Mouse (Mus musculus) erythroid progenitor cell, adult 5-6 weeks (primary cell): Measurements from ENCODE around the gene Piezo1. TPM values are rescaled to one million over a fixed set of nuclear protein-coding genes. Genes with fewer than 3 reads are reported as not detected.
A peak's percentile ranks its signal among the peaks of the same experiment; 100 is the strongest.
"Not testable (repeated sequence)": the region's sequence is repeated elsewhere in the genome, so short reads cannot be mapped to it uniquely, and the experiment has no call there.

ENCODE experiments used
- ATAC-seq: replicated peaks from 2 replicates; pipeline ENCODE4 v1.8.0; 2016; ENCODE audit warnings: moderate number of reproducible peaks, mild to moderate bottlenecking, moderate TSS enrichment, inconsistent platforms; ENCODE audit not compliant: poor library complexity, low FRiP score, severe bottlenecking
- total RNA-seq, 2 experiments: library from RNA; stranded (forward) in 1 of 2; stranded (reverse) in 1 of 2; fragments of 150-400 nt in 1 of 2; fragments of 186-747, 209-891 nt in 1 of 2; gene quantifications; 2 replicates each; pipeline versions ENCODE4 v1.2.3 to v1.2.4; 2015 to 2017; ENCODE audit warnings: low replicate concordance in 2 of 2

Piezo1 gene
- total RNA-seq (2015; ENCODE audit: low replicate concordance) (32.1 and 43.2 TPM in 2 replicates), total RNA-seq (2017; ENCODE audit: low replicate concordance) (31.8 and 52.9 TPM in 2 replicates)

DNA sequence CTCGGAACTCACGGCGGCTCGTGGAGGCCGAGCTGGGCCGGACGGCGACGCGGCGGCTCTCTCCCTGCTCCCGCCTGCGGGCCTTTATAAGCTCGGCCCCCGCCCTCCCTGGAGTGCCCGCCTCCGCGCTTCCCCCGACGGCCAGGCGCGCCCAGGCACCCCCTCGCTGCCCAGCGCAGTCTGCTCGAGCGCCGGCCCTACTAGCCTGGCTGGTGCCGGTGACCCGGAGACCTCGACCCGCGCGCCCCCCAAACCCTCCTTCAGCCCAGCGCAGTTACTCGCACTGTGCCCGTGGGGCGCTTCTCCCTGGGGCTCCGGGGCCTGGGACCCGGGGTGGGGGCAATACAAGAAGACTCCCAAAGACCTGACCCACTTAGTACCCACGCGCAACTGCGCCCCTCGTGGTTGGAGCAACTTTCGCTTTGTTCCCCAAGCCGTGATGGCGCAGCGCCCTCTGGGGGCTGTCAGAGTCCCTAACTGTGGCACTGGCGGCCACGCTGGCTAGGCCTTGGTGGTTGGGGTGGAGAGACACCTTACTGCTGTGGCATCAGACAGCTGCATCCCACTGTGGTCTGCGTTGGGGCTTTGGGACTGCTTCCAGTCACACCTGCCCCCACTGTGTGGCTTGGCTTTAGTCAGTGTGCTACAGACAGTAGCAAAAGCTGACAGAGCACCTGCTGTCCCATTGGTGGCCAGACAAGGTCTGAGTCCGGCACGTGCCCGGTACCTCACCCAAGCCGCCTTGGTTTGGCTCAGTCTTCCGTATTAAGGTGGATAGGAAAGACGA lies at the start of gene Piezo1:
Gene Piezo1 (minus strand): TSS at position 65 of the 787 bp plus-strand sequence.
- ATAC-seq: peak; percentile 67

DNA sequence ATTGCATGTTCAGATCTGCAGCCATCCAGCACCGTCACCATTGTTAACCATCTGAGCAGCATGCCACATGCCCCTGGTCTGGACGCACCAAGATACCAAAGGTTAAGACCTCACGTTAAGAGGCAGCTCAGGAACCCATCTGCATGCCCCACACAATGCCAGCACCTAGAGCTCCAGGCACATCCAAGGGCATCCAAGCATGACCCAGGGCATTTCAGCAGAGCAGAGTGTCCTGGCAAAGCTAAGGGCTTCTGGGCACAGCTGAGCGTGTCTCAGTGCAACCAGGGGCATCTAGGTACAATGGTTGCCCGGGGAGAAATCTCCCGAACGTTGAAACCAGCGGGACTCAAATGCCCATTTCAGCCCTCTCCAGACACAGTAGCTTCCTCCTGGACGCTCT lies 49.5 kb upstream of the Piezo1 start:
- ATAC-seq: no peak

DNA sequence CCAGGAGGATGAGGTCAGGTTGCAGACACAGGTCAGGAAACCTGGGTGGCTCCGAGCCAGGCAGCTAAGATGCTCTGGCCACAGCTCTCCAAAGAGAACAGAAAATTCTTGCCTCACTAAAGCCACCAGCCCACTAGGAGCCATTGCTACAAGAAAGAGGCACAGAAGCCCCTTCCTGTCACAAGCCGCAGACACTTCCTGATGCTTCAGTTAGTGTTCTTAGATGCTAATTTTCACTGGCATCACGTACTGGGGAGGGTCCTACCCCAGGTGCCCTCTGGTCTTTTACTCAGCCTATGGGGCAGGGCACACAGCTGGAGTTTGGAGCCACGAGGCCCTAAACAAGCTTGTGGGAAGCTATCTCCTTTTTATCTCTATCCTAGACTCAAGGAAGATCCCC lies 44.9 kb upstream of the Piezo1 start:
- no peak for ATAC-seq

DNA sequence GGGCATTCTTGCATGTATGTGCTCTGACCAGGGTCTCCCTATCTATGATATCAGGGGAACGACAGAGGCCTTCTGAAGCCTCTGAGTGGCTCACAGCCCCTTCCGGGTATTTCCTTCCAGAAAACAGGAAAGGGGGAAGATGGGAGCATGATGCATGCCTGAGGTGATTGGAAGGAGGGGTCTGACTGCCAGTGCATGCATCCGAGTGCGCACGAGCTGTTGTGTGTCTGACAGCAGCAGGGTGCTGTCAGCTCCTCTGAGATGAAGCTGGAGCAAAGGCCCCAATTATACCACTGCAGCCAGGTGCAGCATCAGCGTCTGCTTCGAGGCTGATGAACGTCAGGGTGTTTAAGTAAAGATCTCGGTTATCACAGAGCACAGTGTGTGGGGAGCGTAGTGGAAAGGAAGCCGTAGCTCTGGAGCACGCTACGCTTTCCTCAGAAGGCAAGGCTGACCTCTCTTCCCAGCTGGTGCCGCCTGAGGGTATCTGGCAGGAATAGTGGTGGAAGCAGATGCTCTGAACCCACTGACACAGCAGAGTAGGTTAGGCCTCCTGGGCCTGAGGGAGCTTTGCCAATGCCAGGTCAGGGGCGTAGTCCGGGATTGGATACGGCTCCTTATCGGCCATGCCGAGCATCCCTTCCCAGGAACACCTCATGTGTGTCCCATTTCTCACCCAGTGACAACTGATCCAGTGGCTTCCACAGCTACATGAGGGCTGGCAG lies 42.8 kb upstream of the Piezo1 start:
- no peak for ATAC-seq

DNA sequence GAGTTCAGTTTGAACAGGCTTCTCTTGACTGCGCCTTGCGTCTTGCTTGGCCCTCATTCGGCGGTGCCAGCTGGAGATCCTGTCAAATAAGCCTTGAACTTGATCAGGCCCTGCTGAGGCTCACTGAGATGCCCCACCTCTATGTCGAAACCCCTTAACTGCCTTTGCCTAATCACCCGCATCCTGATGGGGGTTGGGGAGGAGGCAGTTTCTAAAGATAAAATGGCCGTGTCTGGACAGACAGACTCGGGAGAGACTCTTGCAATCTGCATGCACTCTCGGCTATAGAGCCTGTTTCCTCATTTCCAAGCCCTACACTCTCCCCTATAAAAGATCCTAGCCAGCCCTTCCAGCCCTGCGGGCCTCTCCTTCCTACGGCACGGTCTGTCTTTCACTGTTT lies 42.1 kb upstream of the Piezo1 start:
- ATAC-seq: no peak

DNA sequence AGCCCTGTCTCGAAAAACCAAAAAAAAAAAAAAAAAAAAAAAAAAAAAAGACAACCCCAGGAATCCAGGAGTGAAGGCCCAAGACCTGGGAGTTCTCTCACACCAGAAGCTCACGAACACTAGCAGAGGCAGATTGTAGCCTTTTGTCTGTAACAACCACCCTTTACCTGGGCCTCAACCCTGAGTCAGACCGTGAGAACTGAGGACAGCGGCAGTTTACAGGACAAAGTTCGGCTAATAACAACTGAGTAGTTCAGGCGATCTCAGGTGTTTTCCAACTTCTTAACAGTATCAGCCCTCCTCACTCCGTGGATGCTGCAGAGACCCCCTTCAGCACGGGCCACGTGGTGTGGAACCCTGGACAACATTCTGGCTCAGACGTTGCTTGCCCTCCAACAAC lies 35.6 kb upstream of the Piezo1 start:
- no peak for ATAC-seq

DNA sequence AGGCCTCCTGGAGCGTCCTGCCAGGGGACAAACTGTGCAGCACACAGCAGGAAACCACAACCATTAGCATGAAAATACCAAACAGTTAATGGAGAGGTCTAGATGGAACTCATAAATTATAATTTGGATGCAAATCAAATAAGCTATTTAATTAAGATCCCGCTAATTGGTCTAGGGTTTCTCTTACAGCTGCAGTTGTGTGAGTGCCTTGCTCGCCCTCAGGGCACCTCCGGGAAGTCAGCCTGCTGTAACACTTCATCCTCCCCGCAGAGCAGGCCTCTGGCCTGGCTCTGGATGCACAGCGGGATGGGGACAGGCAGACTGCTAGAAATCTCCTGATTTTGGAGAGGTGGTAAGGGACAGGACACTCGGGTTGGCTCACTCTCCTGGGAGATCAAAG lies 35.0 kb upstream of the Piezo1 start:
- ATAC-seq: no peak

DNA sequence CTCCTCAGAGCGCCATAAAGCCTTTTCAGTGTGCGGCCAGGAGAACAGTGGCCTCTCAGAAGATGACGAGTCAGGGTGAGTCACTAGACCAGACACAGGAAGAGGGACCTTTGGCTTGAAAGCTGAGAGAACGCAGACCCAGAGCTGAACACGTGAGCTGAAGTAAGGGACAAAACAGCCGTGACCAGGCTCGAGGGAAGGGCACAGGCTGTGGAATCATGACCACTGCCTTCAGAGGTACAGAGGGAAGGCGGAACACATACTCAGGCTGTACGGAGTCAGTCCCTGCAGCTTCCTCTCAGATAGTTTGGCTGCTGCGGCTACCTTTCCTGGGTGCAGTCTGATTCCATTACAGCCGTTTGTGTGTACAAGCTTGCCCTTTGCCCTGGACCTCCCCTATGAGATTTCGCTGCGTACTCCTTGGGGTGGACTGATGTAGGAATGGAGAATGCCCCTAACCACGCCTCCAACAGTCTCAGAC lies 34.3 kb upstream of the Piezo1 start:
- no peak for ATAC-seq

DNA sequence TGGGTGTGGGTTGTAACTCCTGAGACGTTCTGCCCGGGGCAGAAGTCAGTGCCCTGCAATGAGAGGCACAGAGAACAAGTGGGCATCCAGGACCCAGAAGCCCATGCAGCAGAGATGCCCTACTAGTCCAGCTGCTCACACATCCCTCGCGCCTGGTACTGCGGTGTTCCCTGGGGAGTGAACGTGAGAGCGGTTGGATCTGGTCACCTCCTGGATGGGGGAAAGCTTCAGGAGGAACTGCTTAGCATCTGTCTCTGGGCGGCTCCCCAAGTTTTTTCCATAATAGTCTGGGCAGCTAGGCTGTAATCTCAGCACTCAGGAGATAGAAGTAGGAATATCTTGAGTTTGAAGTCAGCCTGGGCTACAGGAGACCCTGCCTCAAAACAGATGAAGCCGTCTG lies 33.9 kb upstream of the Piezo1 start:
- no peak for ATAC-seq

DNA sequence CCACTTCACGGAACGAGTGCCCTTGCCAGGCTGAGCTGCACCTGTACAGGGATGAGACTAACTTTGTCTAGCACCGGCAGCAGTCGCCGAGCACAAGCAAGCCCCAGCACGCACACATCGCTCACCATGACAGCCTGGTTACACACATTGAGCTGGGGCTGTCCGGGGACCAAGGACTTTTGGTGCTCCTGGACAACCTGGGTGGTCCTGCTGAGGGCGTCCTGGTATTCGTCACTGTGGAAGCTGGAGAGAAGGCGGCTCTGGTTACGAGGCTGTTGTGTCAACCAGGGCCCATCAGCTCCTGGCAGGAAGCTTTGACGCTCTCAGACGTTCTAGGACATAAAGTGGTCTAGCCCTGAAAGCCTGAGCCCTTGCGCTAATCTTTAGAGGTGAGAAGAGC lies 29.8 kb upstream of the Piezo1 start:
- no peak for ATAC-seq

DNA sequence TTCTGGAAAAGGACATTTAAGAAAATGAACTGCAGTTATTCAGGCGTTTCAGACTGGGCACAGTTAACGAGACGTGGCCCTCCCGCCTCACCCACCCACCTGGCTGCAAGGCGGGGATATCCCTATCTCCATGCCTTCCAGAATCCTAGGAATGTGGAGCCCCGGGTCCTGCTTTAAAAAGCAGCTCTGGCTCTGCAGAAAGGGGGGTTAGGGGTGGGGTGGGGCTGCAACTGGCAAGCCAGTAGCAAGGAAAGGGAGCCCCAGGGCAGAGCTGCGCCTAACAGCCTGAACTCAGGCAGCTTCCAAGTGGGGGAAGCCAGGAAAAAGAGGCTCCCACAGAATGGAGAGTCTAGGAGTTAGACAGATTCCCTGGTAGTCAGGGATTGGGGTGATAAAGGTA lies 28.1 kb upstream of the Piezo1 start:
- ATAC-seq: no peak

DNA sequence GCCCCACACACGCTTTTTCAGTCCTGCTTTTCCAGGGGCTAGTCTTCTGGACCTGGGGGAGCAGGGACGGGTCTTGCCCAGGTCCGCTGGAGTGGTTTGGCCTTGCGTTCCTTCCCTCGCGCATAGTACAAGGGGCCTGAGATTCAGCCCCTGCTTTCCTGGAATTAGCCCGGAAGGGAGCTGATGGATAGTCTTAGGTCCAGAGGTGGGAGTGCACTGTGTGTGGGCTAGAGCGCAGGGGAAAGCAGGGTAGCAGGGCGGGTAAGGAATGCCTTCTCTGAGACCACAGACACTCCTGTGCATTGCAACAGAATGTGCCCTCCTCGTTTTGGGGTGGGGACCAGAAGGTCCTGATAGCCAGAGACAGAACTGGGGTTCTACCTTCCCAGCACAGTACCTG lies 26.0 kb upstream of the Piezo1 start:
- no peak for ATAC-seq

DNA sequence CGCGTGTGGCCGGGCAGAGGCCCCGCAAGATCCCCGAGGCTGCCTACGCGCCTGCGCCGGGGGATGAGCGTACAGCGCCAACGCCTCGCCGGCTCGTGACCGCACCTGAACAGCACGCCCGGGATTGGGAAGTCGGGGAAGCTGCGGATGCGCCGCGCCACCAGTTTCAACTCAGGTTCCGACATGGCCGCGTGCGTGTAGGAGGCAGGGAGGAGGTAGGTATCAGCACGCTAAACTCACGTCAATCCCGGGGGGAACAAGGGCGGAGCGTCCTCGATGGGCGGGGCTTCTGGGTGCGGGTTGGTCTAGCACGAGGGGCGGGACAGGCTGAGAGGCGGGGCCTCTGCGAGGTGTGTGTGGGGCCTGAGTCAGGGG lies 25.5 kb upstream of the Piezo1 start, which contains the start of gene Aprt:
Gene Aprt (minus strand): TSS at position 262 of the 375 bp plus-strand sequence.
- peak; percentile 88 for ATAC-seq

DNA sequence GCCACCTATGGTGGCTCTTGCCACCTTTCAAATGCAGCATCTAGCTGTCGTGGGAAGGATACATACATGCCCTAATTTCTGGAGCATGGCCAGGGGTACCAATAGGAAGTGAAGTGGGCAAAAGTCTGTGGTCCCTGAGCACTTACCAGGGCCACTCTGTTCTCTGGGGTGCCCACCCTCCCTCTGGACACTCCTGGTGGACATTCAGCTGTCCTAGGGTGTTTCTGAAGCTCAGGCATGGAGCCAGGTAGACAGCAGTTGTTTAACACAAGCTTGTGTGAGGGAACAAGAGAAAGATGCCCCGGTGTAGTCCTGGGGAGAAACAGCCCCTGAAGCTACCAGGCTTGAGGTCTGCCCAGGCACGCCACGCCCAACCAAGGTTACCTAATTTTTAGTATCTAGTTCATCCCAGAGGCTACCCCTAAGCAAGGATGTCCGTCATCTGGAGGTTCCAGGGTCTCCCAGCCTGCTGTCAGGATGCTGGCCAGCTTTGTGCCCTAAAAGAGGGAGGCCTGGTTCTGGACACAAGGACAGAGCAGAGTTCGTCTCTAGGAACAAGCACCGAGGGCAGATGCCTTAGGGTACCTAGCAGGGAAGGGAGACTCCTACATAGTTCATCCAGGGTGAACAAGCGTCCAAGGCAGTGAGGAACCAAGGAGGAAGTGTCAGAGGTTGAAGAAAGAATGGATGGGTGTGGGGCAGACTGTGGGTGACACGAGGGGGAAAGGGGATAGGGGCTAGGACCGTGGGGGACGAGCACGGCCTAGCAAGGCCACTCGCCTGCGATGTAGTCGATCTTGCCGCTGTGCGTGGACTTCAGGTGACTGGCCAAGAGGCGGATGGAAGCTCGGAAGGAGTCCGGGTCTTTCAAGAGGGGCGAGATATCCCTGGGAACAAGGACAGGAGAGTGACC lies 24.9 kb upstream of the Piezo1 start:
- ATAC-seq: no peak

DNA sequence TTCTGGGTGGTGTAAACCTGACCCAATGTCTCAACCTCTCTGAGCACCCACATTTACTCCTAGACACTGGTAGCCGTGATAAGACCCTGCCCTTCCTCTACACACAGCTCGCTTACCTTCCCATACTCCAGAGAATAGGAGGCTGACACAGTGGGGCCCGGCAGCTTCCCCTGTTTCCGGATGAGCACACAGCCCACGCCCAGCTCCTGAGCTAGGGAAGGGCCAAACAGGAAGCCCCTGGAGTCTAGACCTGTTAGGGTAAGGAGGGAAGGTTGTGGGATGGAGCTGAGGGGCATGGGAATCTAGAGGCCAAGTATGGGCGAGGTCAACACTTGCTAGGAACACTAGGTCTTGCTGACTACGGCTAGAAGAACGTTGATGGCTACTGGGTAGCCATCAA lies 24.2 kb upstream of the Piezo1 start:
- ATAC-seq: no peak

DNA sequence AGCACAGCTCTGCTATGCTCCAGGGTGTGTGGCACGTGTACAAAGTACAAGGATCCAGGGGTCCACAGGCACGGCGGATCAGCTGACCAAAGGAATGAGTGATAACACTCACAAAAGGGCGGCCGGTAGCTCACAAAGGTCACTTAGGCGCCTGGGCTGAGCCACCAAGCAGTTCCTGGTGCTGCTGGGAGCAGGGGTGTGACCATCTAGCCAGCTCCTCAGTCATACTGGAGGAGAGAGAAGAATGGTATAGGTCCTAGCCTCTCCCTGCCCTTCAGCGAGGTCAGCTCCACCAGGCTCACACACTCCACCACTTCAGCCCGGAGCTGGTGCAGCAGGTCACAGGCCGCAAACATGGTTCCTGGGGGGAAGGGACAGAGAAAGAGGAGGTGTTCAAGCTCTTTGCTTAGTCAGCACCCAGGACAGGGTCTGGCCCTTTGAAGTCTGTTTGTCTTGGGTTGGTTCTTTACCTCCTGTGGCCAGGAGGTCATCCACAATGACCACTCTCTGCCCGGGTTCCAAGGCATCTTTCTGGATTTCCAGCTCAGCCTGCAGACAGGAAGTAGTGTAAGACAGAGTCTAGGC lies 23.6 kb upstream of the Piezo1 start:
- ATAC-seq: no peak

DNA sequence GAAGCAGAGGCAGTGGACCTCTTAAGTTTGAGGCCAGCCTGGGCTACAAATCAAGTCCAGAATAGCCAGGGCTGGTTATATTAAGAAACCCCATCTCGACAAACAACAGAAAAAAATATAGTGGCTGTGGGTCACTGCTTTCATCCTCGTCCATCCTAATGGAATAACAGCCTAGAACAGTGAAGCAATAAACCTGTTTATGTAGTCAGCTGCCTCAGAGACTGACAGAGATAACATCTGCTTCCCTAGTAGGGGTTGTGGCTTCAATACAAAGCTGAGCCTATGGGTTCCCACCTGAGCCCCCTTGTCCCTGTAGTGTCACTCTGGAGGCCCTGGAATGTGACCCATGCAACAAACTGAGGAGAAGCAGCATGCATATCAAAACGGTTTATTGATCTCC lies 23.1 kb upstream of the Piezo1 start:
- ATAC-seq: no peak

DNA sequence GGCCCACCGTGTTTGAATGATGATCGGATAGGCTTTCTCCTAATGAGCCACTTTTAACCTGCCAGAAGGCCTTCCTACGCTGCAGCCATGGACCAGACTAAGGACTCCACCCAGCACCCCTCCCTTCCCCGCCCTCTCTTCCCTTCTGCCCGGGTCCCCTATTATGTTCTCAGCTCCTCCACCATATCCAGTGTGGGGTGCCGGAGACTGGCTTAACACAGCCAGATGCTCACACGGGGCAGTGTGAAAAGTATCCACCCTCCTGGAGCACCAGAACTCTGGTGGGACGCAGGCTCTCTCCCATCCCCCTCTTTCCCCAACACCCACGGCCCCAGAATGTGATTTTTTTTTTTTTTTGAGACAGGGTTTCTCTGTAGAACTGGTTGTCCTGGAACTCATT lies 22.4 kb upstream of the Piezo1 start:
- no peak for ATAC-seq

DNA sequence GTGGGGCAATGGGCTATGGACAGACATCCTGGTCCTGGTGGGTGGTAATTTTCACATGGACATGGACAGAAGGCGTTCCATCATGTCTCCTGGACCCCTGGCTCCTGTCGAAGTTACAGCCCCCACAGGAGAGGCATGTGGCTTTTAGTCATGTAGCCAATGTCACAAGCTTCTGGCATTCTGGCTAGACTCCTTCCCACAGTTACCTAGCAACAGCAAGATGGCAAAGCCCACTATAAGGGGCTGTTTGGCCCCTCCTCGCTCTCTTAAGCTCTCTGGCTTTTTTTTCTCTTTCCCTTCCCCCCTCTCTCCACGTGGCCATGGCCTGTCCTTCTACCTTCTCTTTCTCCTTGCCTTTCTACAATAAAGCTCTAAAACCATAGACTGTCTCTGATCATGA lies 22.0 kb upstream of the Piezo1 start:
- ATAC-seq: not testable (repeated sequence)

DNA sequence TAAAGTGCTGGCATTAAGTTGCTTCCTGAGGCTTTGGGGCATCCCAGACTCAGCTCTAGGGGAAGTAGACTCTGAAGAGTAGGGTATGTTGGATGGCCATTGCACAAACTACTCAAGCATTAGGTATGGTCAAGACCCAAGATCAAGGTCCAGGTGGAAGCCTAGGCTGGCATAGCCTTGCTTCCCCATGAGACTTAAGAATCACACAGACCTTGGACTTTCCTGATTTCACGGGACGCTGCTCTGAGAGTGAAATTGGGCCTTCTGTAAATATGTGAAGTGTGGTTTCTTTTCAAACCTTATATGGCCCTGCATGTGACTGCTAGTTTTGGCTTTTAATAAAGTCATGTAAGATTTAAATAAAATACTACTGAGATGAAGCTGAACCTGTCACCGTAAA lies 21.6 kb upstream of the Piezo1 start:
- no peak for ATAC-seq
